Comparison of ENCODE assay signal across 9 mouse cellular contexts in genomic region chrX:106189356-106189755, GRCm38 (mm10). TPM values are rescaled to one million over a fixed set of nuclear protein-coding genes. Genes with fewer than 3 reads are reported as not detected.
A peak's percentile ranks its signal among the peaks of the same experiment; 100 is the strongest.
DNase-seq lines count a peak whose midpoint lies in the region; ATAC-seq and TF ChIP-seq lines count a peak whose summit lies in the region.
"Had no signal": no experiment of that assay in that cellular context is flagged by ENCODE, and none has a peak within 500 bp of the region (broad histone marks: within the 10 kb centered on the region; RNA-seq: fewer than 3 reads in every experiment).

No protein-coding gene starts in this region.

- H3K9ac ChIP-seq in liver, postnatal 0 days (replicated peaks): peak overlapping the region; percentile 41; the same call in 1 of the 2 replicates

- DNase-seq in CD4-positive, CD25-positive, alpha-beta regulatory T cell, adult 2 months (ENCODE audit: low read depth, low spot score): peak; percentile 23
- no peak for DNase-seq in liver, postnatal 0 days
- DNase-seq in frontal cortex, postnatal 36 days (ENCODE audit: low spot score in 2 of 2): no peak
- no peak for DNase-seq in adrenal gland, postnatal 36 days
- no peak for DNase-seq in frontal cortex, postnatal 25 days (ENCODE audit: low spot score in 2 of 2)
- DNase-seq: embryo, embryonic 11 days had no signal

- H3K4me1 ChIP-seq in E14TG2a.4 (replicated peaks; ENCODE audit: low read depth, low read length): peaks cover 37% of the 10 kb centered on the region
- H3K4me1 ChIP-seq in liver, postnatal 0 days (ENCODE audit: insufficient read depth): peaks cover 8% of the 10 kb centered on the region

- 36% methylated on average over 5 of the region's 5 CpGs for WGBS in liver, postnatal 0 days (ENCODE audit: insufficient replicate concordance)

- no peaks in the 10 kb centered on the region for H3K9me3 ChIP-seq in E14TG2a.4 (ENCODE audit: low read length)
- no peaks in the 10 kb centered on the region for H3K9me3 ChIP-seq in liver, postnatal 0 days (ENCODE audit: low read length)

- H3K27ac ChIP-seq in liver, postnatal 0 days (ENCODE audit: low read depth): peak overlapping the region; percentile 55; the same call in 1 of the 2 replicates

- peak overlapping the region; percentile 93 for H3K4me3 ChIP-seq in E14TG2a.4 (replicated peaks; ENCODE audit: low read length)
- peak overlapping the region; percentile 47 for H3K4me3 ChIP-seq in liver, postnatal 0 days (ENCODE audit: low read depth, low read length)

- no peak for TF ChIP-seq CTCF in E14TG2a.4 (conservative IDR thresholded peaks at IDR 0.05; ENCODE audit: low read length)
- TF ChIP-seq CTCF in liver, postnatal 0 days (IDR thresholded peaks at IDR 0.05; ENCODE audit: low read depth): no peak

- no peaks in the 10 kb centered on the region for H3K27me3 ChIP-seq in E14TG2a.4 (ENCODE audit: insufficient read depth, low read length)
- H3K27me3 ChIP-seq in liver, postnatal 0 days (ENCODE audit: insufficient read depth, low read length): no peaks in the 10 kb centered on the region

- peaks cover 64% of the 10 kb centered on the region for H3K36me3 ChIP-seq in E14TG2a.4 (ENCODE audit: insufficient read depth, low read length)
- peaks cover 12% of the 10 kb centered on the region for H3K36me3 ChIP-seq in liver, postnatal 0 days (replicated peaks; ENCODE audit: insufficient read depth, low read length)

- H3K4me2 ChIP-seq in liver, postnatal 0 days (ENCODE audit: low read depth, low read length): peak overlapping the region; percentile 77

- ATAC-seq in CD4-positive, CD25-positive, alpha-beta regulatory T cell, adult 4 months: no peak
- peak; percentile 44; a peak in 3 of 4 replicates for ATAC-seq in hematopoietic stem cell, adult 5-6 weeks (replicated peaks in 1 of 2; ENCODE audit: insufficient read depth in 1 of 2, low FRiP score in 2 of 2, low TSS enrichment in 1 of 2, low read depth in 1 of 2, poor library complexity in 2 of 2, severe bottlenecking in 2 of 2)
- no peak for ATAC-seq in liver, postnatal 0 days

- TF ChIP-seq EP300 in liver, postnatal 0 days (IDR thresholded peaks at IDR 0.05; ENCODE audit: low read depth): no peak

RNA-seq across cellular contexts. Expression of gene Pgk1, which starts 2.5 kb away (rescaled TPM):
- 100 to 1,000 TPM; 128 to 183 TPM for polyA plus RNA-seq in CD4-positive, CD25-positive, alpha-beta regulatory T cell, adult 4 months (2017; shearing (Covaris generic))
- 208 and 266 TPM in 2 replicates for total RNA-seq in hematopoietic stem cell, adult 5-6 weeks (2017)
- polyA plus RNA-seq in liver, postnatal 0 days (2015; fragmentation: Nextera tagmentation; extraction: Ambion mirVana): 192 and 201 TPM in 2 replicates
- total RNA-seq in adrenal gland, postnatal 36 days (2021): 100 to 1,000 TPM; 319 to 359 TPM

RNA-seq across cellular contexts. Expression of gene Taf9b, which starts 31.6 kb away (rescaled TPM):
- 10 to 100 TPM; 44.2 to 52.8 TPM for polyA plus RNA-seq in CD4-positive, CD25-positive, alpha-beta regulatory T cell, adult 4 months (2017; shearing (Covaris generic))
- 8.3 and 8.8 TPM in 2 replicates for total RNA-seq in hematopoietic stem cell, adult 5-6 weeks (2017)
- polyA plus RNA-seq in liver, postnatal 0 days (2015; fragmentation: Nextera tagmentation; extraction: Ambion mirVana): 2.4 and 2.5 TPM in 2 replicates
- 10 to 100 TPM; 17.3 to 28.7 TPM for total RNA-seq in adrenal gland, postnatal 36 days (2021)

RNA-seq across cellular contexts. Expression of gene Tlr13, which starts 46.4 kb away (rescaled TPM):
- polyA plus RNA-seq in CD4-positive, CD25-positive, alpha-beta regulatory T cell, adult 4 months (2017; shearing (Covaris generic)): not detected
- total RNA-seq in hematopoietic stem cell, adult 5-6 weeks (2017): 5.6 and 9.9 TPM in 2 replicates
- 1.2 and 1.5 TPM in 2 replicates for polyA plus RNA-seq in liver, postnatal 0 days (2015; fragmentation: Nextera tagmentation; extraction: Ambion mirVana)
- 1 to 10 TPM; 2.0 to 2.2 TPM for total RNA-seq in adrenal gland, postnatal 36 days (2021)

Comparison
In these comparisons a context has a peak if more than half of its experiments do, and no peak if none do; other contexts are left out.
1. ATAC-seq: peak in hematopoietic stem cell, adult 5-6 weeks (2 of 2); none in CD4-positive, CD25-positive, alpha-beta regulatory T cell, adult 4 months (single experiment) and liver, postnatal 0 days (single experiment).